Mouse (Mus musculus): ENCODE data around the gene Adra1b.

DNA sequence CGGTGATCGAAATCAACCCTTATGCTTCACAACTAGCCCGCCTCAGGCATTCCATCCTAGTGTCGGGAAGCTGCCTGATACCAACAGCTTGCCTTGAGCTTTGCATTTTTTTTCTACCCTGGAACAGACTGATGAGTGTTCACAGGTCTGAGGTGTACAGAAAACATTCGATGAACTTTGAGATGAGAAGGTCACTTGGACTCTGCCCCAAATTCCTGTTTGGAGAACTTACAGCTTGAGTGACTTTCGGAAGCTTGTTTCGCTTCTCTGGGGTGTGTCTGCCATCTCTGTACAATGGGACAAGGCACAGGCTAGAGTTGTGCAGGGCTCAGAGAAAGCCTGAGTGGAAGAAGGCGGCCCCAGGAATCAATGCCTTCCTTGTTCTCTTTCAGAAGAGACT, 12.3 kb downstream of the Adra1b start:
- TF ChIP-seq HCFC1 (IDR thresholded peaks at IDR 0.05; ENCODE audit: borderline replicate concordance, insufficient read depth, low read length) (no peak), CHD2 (IDR thresholded peaks at IDR 0.05; ENCODE audit: low read depth, low read length) (no peak), ZC3H11A (IDR thresholded peaks at IDR 0.05; ENCODE audit: borderline replicate concordance, low read depth, low read length) (no peak), MAFK (IDR thresholded peaks at IDR 0.05; ENCODE audit: insufficient read depth, low read depth, low read length) (no peak), ZNF384 (IDR thresholded peaks at IDR 0.05; ENCODE audit: low read depth, low read length) (no peak)

Measured in ES-E14 (cell line).